Mouse (Mus musculus) kidney, adult 2 months (tissue): ENCODE data around the gene Speer4e.
"Not testable (repeated sequence)": the region's sequence is repeated elsewhere in the genome, so short reads cannot be mapped to it uniquely, and the experiment has no call there.

Experiments used
- CTCF ChIP-seq: fragments of 200-500 bp; conservative IDR thresholded peaks from 2 replicates; pipeline ENCODE4 v1.5.1; 2011; ENCODE audit warnings: low read depth, mild to moderate bottlenecking, control low read depth, low read length, moderate library complexity, mixed read lengths; ENCODE audit not compliant: insufficient read depth, insufficient read length
- POLR2A ChIP-seq: fragments of 200-500 bp; IDR thresholded peaks from one replicate; pipeline ENCODE4 v1.6.1; 2011; ENCODE audit warnings: low read depth, low read length, control low read depth

GRCm38 (mm10) chr5:14951822-14952221 lies 13.6 kb upstream of the Speer4e start:
- TF ChIP-seq POLR2A, CTCF: not testable (repeated sequence)
